Mouse (Mus musculus): ENCODE results near the gene Rapgef2.
"Not testable (repeated sequence)": the region's sequence is repeated elsewhere in the genome, so short reads cannot be mapped to it uniquely, and the experiment has no call there.

Rapgef2 gene

GRCm38 (mm10) chr3:79100831-79101230 is 185.5 kb downstream of the Rapgef2 start:
- DNase-seq (ENCODE audit: low read depth, low spot score) = no peak

DNA sequence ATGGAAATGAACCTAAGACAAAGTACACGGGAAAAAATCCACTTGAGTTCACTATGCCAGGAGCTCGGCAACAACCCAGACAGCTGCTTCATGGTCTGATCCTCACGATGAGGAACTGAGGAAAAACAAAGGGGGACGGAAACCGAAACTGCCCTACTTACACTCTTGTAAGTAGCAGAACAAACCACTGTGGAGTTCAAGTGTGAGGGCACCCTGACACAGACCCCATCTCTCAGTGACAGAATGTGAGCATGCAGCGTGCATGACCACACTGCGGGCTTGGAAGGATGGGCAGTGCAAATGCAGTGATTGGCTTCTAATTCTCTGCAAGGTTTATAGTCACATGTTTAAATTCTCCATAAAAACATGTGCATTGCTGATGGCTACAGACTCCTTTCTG is 197.2 kb downstream of the Rapgef2 start:
- no peak for DNase-seq (ENCODE audit: low read depth, low spot score)

DNA sequence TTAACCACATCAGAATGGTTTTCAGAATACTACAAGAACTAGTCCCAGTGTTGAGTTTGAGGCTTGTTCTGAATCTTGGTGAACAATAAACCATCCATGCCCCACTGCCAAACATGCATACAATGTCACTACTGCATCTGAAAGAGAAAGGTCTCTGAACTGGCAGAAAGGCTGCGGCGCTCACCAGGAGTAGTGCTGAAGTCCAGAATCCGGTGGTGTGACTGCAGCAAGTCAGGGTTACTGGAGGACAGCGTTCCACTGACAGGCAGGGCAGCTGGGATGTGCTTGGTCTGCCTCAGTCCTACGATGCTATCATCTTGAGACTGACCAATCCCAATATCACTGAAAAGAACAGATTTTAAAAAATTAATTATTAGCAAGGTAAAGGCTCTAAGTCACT is 197.9 kb downstream of the Rapgef2 start:
- DNase-seq (ENCODE audit: low read depth, low spot score) = no peak

DNA sequence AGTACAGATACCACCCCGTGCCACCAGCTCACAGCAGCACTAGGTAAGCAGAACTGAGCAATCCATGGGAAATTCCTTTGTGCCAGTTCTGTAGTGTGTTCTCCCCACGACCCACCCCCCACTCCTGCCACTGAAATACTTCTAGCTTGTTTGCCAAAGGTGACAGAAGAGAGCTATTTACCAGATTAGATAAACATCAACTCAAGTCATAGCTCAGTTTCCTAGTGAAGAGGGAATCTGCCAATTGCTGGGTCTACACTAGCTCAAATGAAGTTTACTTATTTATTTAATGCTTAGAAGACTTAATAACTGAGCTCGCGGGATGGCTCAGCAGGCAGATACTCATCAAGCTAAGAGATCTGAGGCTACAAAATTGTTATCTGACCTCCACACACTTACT is 200.0 kb downstream of the Rapgef2 start:
- DNase-seq (ENCODE audit: low read depth, low spot score) = no peak

- DNase-seq (ENCODE audit: low read depth, low spot score) = no peak
These were observed 202.4 kb downstream of the Rapgef2 start for GRCm38 (mm10) chr3:79083881-79084280.

GRCm38 (mm10) chr3:79083030-79083429 is 203.3 kb downstream of the Rapgef2 start:
- no peak for DNase-seq (ENCODE audit: low read depth, low spot score)

- DNase-seq (ENCODE audit: low read depth, low spot score) = no peak
These were observed 207.2 kb downstream of the Rapgef2 start for GRCm38 (mm10) chr3:79079076-79079475.

GRCm38 (mm10) chr3:79074970-79075369 is 211.3 kb downstream of the Rapgef2 start:
- no peak for DNase-seq (ENCODE audit: low read depth, low spot score)

GRCm38 (mm10) chr3:79073541-79074244 is 212.6 kb downstream of the Rapgef2 start:
- no peak for DNase-seq (ENCODE audit: low read depth, low spot score)

DNA sequence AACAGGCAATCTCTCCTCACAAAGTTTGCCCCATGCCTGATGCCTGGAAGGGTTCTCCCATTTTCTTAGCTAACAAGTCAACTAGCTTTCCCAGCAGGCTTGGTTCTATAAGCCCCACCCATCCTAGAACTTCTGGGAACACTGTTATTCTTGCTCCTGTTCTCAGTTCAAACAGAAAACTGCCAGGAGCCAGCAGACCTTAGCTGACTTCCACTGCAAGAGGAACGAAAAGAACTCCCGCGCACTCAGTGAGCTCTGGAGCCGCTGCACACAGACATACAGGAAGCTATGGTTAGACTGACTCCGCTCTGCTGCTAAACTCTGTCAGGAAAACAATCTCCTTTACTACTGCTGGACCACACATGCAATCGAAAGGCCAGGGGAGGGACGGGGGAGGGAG is 214.8 kb downstream of the Rapgef2 start:
- no peak for DNase-seq (ENCODE audit: low read depth, low spot score)

- no peak for DNase-seq (ENCODE audit: low read depth, low spot score)
These were observed 216.4 kb downstream of the Rapgef2 start for GRCm38 (mm10) chr3:79069891-79070290.

GRCm38 (mm10) chr3:79068976-79069375 is 217.3 kb downstream of the Rapgef2 start:
- no peak for DNase-seq (ENCODE audit: low read depth, low spot score)

- no peak for DNase-seq (ENCODE audit: low read depth, low spot score)
These were observed 219.8 kb downstream of the Rapgef2 start for GRCm38 (mm10) chr3:79066455-79067055.

- no peak for DNase-seq (ENCODE audit: low read depth, low spot score)
These were observed 222.2 kb downstream of the Rapgef2 start for GRCm38 (mm10) chr3:79064096-79064495.

DNA sequence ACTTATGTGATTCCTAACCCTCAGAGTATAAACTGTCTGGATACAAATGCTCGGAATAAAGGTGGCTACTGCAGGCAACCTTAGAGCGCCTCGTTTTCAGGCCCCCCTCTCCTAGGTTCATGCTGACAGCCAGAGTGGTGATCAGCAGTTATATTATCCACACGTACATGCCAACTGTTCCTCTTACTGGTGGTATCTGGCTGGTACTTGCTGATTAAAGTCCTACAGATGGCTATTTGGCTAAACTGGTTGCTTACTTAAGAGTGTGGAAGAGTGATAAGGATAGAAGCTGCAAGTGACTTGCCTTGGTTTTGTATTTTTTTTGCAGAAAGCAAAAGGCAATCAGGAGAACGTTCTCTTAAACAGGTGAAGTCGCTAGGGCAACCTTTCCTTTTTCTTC is 224.9 kb downstream of the Rapgef2 start:
- DNase-seq (ENCODE audit: low read depth, low spot score) = no peak

- DNase-seq (ENCODE audit: low read depth, low spot score) = not testable (repeated sequence)
These were observed 227.8 kb downstream of the Rapgef2 start for GRCm38 (mm10) chr3:79058491-79058890.

DNA sequence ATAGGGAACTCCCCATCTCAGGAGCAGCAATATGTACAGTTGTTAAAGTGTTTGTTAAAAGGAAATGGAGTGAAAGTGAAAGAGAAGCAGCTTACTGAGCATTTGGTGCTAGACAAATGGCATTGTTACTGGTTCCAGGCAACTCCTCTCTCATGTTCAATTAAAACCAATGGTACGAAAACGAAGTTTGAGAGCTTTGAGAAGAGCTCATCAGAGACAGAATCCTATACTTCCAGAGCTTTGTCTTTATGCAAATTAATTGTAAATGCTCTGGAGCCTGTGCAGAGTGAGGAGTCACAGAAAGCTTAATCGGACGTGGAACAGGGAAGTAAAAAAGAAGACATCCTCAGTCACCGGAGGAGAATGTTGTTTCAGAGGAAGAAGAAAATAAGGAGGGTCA is 241.1 kb downstream of the Rapgef2 start:
- no peak for DNase-seq (ENCODE audit: low read depth, low spot score)

DNA sequence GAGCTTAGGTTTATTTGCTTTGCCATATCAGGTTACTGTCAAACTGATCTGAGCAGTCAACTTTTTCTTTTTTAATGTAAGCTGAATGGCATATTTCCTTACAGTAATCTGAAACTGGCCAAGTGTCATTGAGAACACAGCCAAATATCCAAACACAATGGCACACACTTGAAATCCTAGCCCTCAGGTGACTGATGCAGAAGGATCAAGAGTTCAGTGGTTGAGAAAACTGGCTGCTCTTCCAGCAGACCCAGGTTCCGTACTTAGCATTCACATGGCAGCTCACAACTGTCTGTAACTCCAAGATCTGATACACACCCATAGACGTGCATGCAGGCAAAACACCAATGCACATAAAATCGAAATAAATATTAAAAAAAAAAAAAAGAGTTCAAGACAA is 243.3 kb downstream of the Rapgef2 start:
- no peak for DNase-seq (ENCODE audit: low read depth, low spot score)

- DNase-seq (ENCODE audit: low read depth, low spot score) = no peak
These were observed 246.5 kb downstream of the Rapgef2 start for GRCm38 (mm10) chr3:79039666-79040450.

DNA sequence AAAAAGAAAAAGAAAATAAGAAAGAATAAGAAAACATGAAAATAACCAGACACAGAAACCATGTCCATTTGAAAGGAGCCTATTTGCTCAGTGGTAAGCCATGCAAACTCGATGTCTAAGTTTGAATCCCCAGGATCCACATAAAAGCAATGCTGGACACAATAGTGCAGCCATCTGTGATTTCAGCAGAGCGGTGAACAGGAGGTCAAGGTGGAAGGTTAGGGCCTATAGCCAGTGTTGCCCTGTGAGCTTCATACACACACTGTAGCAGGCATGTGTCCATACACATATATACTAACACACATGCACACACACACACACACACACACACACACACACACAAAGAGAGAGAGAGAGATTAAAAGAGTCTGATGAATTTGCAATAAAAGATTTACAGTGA is 247.3 kb downstream of the Rapgef2 start:
- no peak for DNase-seq (ENCODE audit: low read depth, low spot score)

GRCm38 (mm10) chr3:79034457-79034856 is 251.9 kb downstream of the Rapgef2 start:
- DNase-seq (ENCODE audit: low read depth, low spot score) = no peak

DNA sequence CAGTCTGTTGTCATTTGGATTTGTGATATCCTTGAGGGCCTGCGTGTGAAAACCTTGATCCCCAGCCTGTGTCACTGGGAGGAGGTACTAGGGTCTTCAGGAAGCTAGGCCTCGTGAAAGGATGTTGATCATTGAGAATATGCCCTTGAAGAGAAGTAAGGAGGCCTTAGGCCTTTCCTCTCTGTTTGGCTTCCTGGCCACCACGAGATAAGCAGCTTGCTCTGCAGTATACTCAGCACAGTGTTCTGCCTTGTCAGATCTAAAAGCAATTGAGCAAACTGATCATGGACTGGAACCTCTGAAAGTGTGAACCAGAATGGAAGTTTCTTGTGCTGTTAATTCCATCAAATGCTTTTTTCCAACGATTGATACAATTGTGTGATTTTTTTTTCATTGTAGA is 255.5 kb downstream of the Rapgef2 start:
- DNase-seq (ENCODE audit: low read depth, low spot score) = no peak
